Mouse (Mus musculus) myocyte (in vitro differentiated cells): ENCODE results near the gene Fndc3a.

Experiments
- CEBPB ChIP-seq: IDR thresholded peaks from 2 replicates; pipeline ENCODE4 v1.6.1; 2011; ENCODE audit warnings: mild to moderate bottlenecking, moderate library complexity; ENCODE audit not compliant: poor library complexity, insufficient read depth, severe bottlenecking
- E2F4 ChIP-seq: IDR thresholded peaks from one replicate; pipeline ENCODE4 v1.6.1; 2011; ENCODE audit warnings: mild to moderate bottlenecking, control low read depth, moderate library complexity; ENCODE audit not compliant: insufficient read depth
- MAX ChIP-seq: IDR thresholded peaks from one replicate; pipeline ENCODE4 v1.6.1; 2011; ENCODE audit warnings: low read depth, mild to moderate bottlenecking, control low read depth
- POLR2A ChIP-seq: IDR thresholded peaks from one replicate; pipeline ENCODE4 v1.6.1; 2011; ENCODE audit warnings: low read depth, mild to moderate bottlenecking, control low read depth, moderate library complexity; ENCODE audit not compliant: insufficient read length
- POLR2AphosphoS2 ChIP-seq: IDR thresholded peaks from one replicate; pipeline ENCODE4 v1.6.1; 2011; ENCODE audit warnings: low read depth, control low read depth; ENCODE audit not compliant: insufficient read length
- REST ChIP-seq: IDR thresholded peaks from one replicate; pipeline ENCODE4 v1.6.1; 2011; ENCODE audit warnings: mild to moderate bottlenecking, control low read depth, moderate library complexity; ENCODE audit not compliant: insufficient read depth, insufficient read length
- TCF12 ChIP-seq: IDR thresholded peaks from one replicate; pipeline ENCODE4 v1.6.1; 2011; ENCODE audit warnings: mild to moderate bottlenecking, control low read depth; ENCODE audit not compliant: poor library complexity, insufficient read depth, severe bottlenecking
- TCF3 ChIP-seq: IDR thresholded peaks from one replicate; pipeline ENCODE4 v1.6.1; 2011; ENCODE audit warnings: low read depth, control low read depth; ENCODE audit not compliant: insufficient read length
- USF1 ChIP-seq: IDR thresholded peaks from one replicate; pipeline ENCODE4 v1.6.1; 2011; ENCODE audit warnings: low read depth, mild to moderate bottlenecking, control low read depth, moderate library complexity

DNA sequence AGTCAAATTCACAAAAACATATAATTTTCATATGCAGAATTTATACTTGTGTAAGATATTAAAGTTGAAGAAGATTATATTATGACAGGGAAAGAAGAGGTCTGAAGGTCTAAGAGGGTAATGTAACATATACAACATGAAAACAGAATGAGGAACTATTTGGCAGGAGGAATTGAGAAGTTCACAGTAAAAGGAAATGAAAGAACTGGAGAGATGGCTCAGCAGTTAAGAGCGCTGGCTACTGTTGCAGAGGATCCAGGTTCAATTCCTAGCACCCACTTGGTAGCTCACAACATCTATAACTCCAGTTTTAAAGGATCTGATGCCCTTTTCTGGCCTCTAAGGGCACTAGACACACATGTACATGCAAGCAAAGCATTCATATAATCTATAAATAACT, 65.2 kb downstream of the Fndc3a start:
- TF ChIP-seq POLR2A (no peak), E2F4 (no peak), USF1 (no peak), REST (no peak), MAX (no peak), CEBPB (no peak), TCF3 (no peak), TCF12 (no peak), POLR2AphosphoS2 (no peak)
